Mouse (Mus musculus) forebrain, embryonic 11.5 days (tissue): ENCODE measurements around the gene Foxo3. TPM values are rescaled to one million over a fixed set of nuclear protein-coding genes. Genes with fewer than 3 reads are reported as not detected.

Experiments used
- ATAC-seq: fragments of 200-750 bp; cut with Nextera tagmentation; replicated peaks from 2 replicates; pipeline ENCODE4 v1.8.0; 2017; ENCODE audit warnings: moderate TSS enrichment; ENCODE audit not compliant: low FRiP score
- DNase-seq: peaks from one replicate; pipeline ENCODE4 v3.0.0-alpha.2; 2017; ENCODE audit warnings: low spot score
- H3K27ac ChIP-seq: fragments of 300-500 bp; sonication (generic); 2 replicates; pipeline ENCODE4 v1.5.1; 2014; ENCODE audit warnings: low read depth, low read length
- H3K27me3 ChIP-seq: fragments of 300-500 bp; sonication (generic); 2 replicates; pipeline ENCODE4 v1.6.1; 2014; ENCODE audit warnings: mild to moderate bottlenecking, low read length, mixed read lengths; ENCODE audit not compliant: control insufficient read depth, insufficient read depth
- H3K36me3 ChIP-seq: fragments of 300-500 bp; sonication (generic); 2 replicates; pipeline ENCODE4 v1.6.1; 2014; ENCODE audit warnings: mild to moderate bottlenecking, low read length, moderate library complexity, mixed read lengths; ENCODE audit not compliant: control insufficient read depth, insufficient read depth
- H3K4me1 ChIP-seq: fragments of 300-500 bp; sonication (generic); replicated peaks from 2 replicates; pipeline ENCODE4 v1.6.1; 2014; ENCODE audit warnings: low read length, mixed read lengths; ENCODE audit not compliant: control insufficient read depth, insufficient read depth
- H3K4me2 ChIP-seq: fragments of 300-500 bp; sonication (generic); 2 replicates; pipeline ENCODE4 v1.6.1; 2014; ENCODE audit warnings: low read depth, mild to moderate bottlenecking, low read length, moderate library complexity, mixed read lengths; ENCODE audit not compliant: severe bottlenecking
- H3K4me3 ChIP-seq: fragments of 300-500 bp; sonication (generic); 2 replicates; pipeline ENCODE4 v1.5.1; 2014; ENCODE audit warnings: low read depth, low read length
- H3K9ac ChIP-seq: fragments of 300-500 bp; sonication (generic); 2 replicates; pipeline ENCODE4 v1.6.1; 2014; ENCODE audit warnings: low read length
- H3K9me3 ChIP-seq: fragments of 300-500 bp; sonication (generic); 2 replicates; pipeline ENCODE4 v1.6.1; 2016; ENCODE audit warnings: low read length, mixed read lengths; ENCODE audit not compliant: control insufficient read depth
- WGBS: fragments of 180-500 bp; shearing (Covaris S2); extraction: QIAGEN DNeasy Blood & Tissue Kit; methylation state at CpG from one replicate; pipeline ENCODE4 v1.1.7; 2014; 5-methylcytosine and 5-hydroxymethylcytosine counted together
- polyA plus RNA-seq: library from polyadenylated mRNA; unstranded; fragments of >200 nt; fragmentation: Nextera tagmentation; extraction: Ambion mirVana; gene quantifications from 2 replicates; pipeline ENCODE4 v1.2.1, GENCODE M21; 2014

Foxo3 gene
- polyA plus RNA-seq, 1 experiment from 2014 or later, result 4.2 TPM

- no peaks in the 10 kb centered on the region for H3K9me3 ChIP-seq
- H3K4me1 ChIP-seq, result no peaks in the 10 kb centered on the region
- DNase-seq (no peak), ATAC-seq (no peak)
- H3K36me3 ChIP-seq, result no peaks in the 10 kb centered on the region
- H3K27me3 ChIP-seq, result no peaks in the 10 kb centered on the region
- no peak overlapping the region for H3K4me3 ChIP-seq
- no peak overlapping the region for H3K9ac ChIP-seq
- H3K4me2 ChIP-seq, result no peak overlapping the region
- H3K27ac ChIP-seq, result no peak overlapping the region
- 79% methylated on average over 5 of the region's 5 CpGs for whole genome bisulfite sequencing
Measured at GRCm38 (mm10) chr10:42170201-42170600, 106.4 kb downstream of the Foxo3 start.

GRCm38 (mm10) chr10:42154727-42155126 is 121.8 kb downstream of the Foxo3 start:
- ATAC-seq (no peak), DNase-seq (no peak)
- no peaks in the 10 kb centered on the region for H3K36me3 ChIP-seq
- H3K4me1 ChIP-seq, result no peaks in the 10 kb centered on the region
- no peaks in the 10 kb centered on the region for H3K9me3 ChIP-seq
- H3K27me3 ChIP-seq, result no peaks in the 10 kb centered on the region
- H3K27ac ChIP-seq, result no peak overlapping the region
- no peak overlapping the region for H3K4me3 ChIP-seq
- no peak overlapping the region for H3K9ac ChIP-seq
- H3K4me2 ChIP-seq, result no peak overlapping the region
- WGBS, result 77% methylated on average over 2 of the region's 2 CpGs

- WGBS, result 45% methylated on average over 14 of the region's 14 CpGs
- DNase-seq, result no peak
- no peak for ATAC-seq
Measured at GRCm38 (mm10) chr10:42152426-42153205, 123.9 kb downstream of the Foxo3 start.

GRCm38 (mm10) chr10:42149767-42150166 is 126.8 kb downstream of the Foxo3 start:
- WGBS, result 95% methylated on average over 3 of the region's 3 CpGs
- DNase-seq (no peak), ATAC-seq (no peak)

More at GRCm38 (mm10) chr10:42152426-42153205, 123.9 kb downstream of the Foxo3 start:
- Histone ChIP-seq H3K4me1 (no peaks in the 10 kb centered on the region), H3K4me3 (no peak overlapping the region), H3K9ac (no peak overlapping the region; the same call in 1 of the 2 replicates), H3K9me3 (no peaks in the 10 kb centered on the region), H3K27me3 (no peaks in the 10 kb centered on the region), H3K36me3 (no peaks in the 10 kb centered on the region), H3K4me2 (no peak overlapping the region), H3K27ac (no peak overlapping the region)

GRCm38 (mm10) chr10:42148326-42148725 is 128.2 kb downstream of the Foxo3 start:
- H3K4me1 ChIP-seq, result no peaks in the 10 kb centered on the region
- ATAC-seq (no peak), DNase-seq (no peak)
- no peak overlapping the region for H3K9ac ChIP-seq
- H3K36me3 ChIP-seq, result no peaks in the 10 kb centered on the region
- H3K4me3 ChIP-seq, result no peak overlapping the region
- 93% methylated on average over 3 of the region's 3 CpGs for WGBS
- no peak overlapping the region for H3K27ac ChIP-seq
- H3K27me3 ChIP-seq, result no peaks in the 10 kb centered on the region
- H3K9me3 ChIP-seq, result no peaks in the 10 kb centered on the region
- H3K4me2 ChIP-seq, result no peak overlapping the region

More at GRCm38 (mm10) chr10:42149767-42150166, 126.8 kb downstream of the Foxo3 start:
- H3K9ac ChIP-seq, result no peak overlapping the region
- H3K36me3 ChIP-seq, result no peaks in the 10 kb centered on the region
- H3K27ac ChIP-seq, result no peak overlapping the region
- no peak overlapping the region for H3K4me3 ChIP-seq
- H3K9me3 ChIP-seq, result no peaks in the 10 kb centered on the region
- H3K27me3 ChIP-seq, result no peaks in the 10 kb centered on the region
- H3K4me2 ChIP-seq, result no peak overlapping the region
- H3K4me1 ChIP-seq, result no peaks in the 10 kb centered on the region

- DNase-seq, result no peak
- Histone ChIP-seq H3K9ac (no peak overlapping the region), H3K4me2 (no peak overlapping the region), H3K27me3 (no peaks in the 10 kb centered on the region), H3K4me3 (no peak overlapping the region), H3K4me1 (no peaks in the 10 kb centered on the region), H3K36me3 (no peaks in the 10 kb centered on the region), H3K27ac (no peak overlapping the region), H3K9me3 (no peaks in the 10 kb centered on the region)
- 84% methylated on average over 5 of the region's 5 CpGs for WGBS
- ATAC-seq, result no peak
Measured at GRCm38 (mm10) chr10:42145221-42145620, 131.3 kb downstream of the Foxo3 start.

GRCm38 (mm10) chr10:42144788-42145187 is 131.8 kb downstream of the Foxo3 start:
- H3K4me1 ChIP-seq, result no peaks in the 10 kb centered on the region
- H3K9me3 ChIP-seq, result no peaks in the 10 kb centered on the region
- H3K9ac ChIP-seq, result no peak overlapping the region
- no peak overlapping the region for H3K4me2 ChIP-seq
- ATAC-seq (no peak), DNase-seq (no peak)
- WGBS, result 75% methylated on average over 5 of the region's 5 CpGs
- H3K4me3 ChIP-seq, result no peak overlapping the region
- H3K27me3 ChIP-seq, result no peaks in the 10 kb centered on the region
- H3K36me3 ChIP-seq, result no peaks in the 10 kb centered on the region
- no peak overlapping the region for H3K27ac ChIP-seq

GRCm38 (mm10) chr10:42144176-42144575 is 132.4 kb downstream of the Foxo3 start:
- Histone ChIP-seq H3K36me3 (no peaks in the 10 kb centered on the region), H3K27me3 (no peaks in the 10 kb centered on the region), H3K4me1 (no peaks in the 10 kb centered on the region), H3K9me3 (no peaks in the 10 kb centered on the region), H3K4me2 (no peak overlapping the region), H3K27ac (no peak overlapping the region), H3K9ac (no peak overlapping the region), H3K4me3 (no peak overlapping the region)
- DNase-seq, result no peak
- ATAC-seq, result no peak
- 67% methylated on average over 2 of the region's 2 CpGs for WGBS

- Histone ChIP-seq H3K27ac (no peak overlapping the region), H3K4me3 (no peak overlapping the region), H3K9me3 (no peaks in the 10 kb centered on the region), H3K36me3 (no peaks in the 10 kb centered on the region), H3K9ac (no peak overlapping the region), H3K4me2 (no peak overlapping the region), H3K27me3 (no peaks in the 10 kb centered on the region), H3K4me1 (no peaks in the 10 kb centered on the region)
- no peak for ATAC-seq
- 68% methylated on average over 1 of the region's 1 CpGs for WGBS
- no peak for DNase-seq
Measured at GRCm38 (mm10) chr10:42142791-42143190, 133.8 kb downstream of the Foxo3 start.
